Mouse (Mus musculus) bone marrow, adult 2 months (tissue): ENCODE data around the gene Trabd2b. TPM values are rescaled to one million over a fixed set of nuclear protein-coding genes. Genes with fewer than 3 reads are reported as not detected.

ENCODE experiments used
- H3K27ac ChIP-seq: fragments of 200-500 bp; 2 replicates; pipeline ENCODE4 v1.5.1; 2012; ENCODE audit warnings: low read depth, mild to moderate bottlenecking, control low read depth, inconsistent platforms, low read length; ENCODE audit not compliant: control insufficient read depth, poor library complexity, insufficient read depth
- H3K4me1 ChIP-seq: fragments of 200-500 bp; 2 replicates; pipeline ENCODE4 v1.6.1; 2011; ENCODE audit warnings: low read length; ENCODE audit not compliant: control insufficient read depth, insufficient read depth
- H3K4me3 ChIP-seq: fragments of 200-500 bp; replicated peaks from 2 replicates; pipeline ENCODE3; 2011; ENCODE audit warnings: mild to moderate bottlenecking, low read depth, low read length, control low read depth; ENCODE audit not compliant: control insufficient read depth
- CTCF ChIP-seq: fragments of 200-500 bp; IDR thresholded peaks from 2 replicates; pipeline ENCODE4 v1.5.1; 2011; ENCODE audit warnings: low read length, control low read depth; ENCODE audit not compliant: control insufficient read depth, insufficient read depth
- POLR2A ChIP-seq: fragments of 200-500 bp; IDR thresholded peaks from 2 replicates; pipeline ENCODE4 v1.6.1; 2011; ENCODE audit warnings: low read depth, mild to moderate bottlenecking, control low read depth, low read length, borderline replicate concordance; ENCODE audit not compliant: control insufficient read depth
- WGBS: fragments of 180-500 bp; shearing (Covaris S2); methylation state at CpG from one replicate; pipeline ENCODE4 v1.1.7; 2018; 5-methylcytosine and 5-hydroxymethylcytosine counted together
- polyA plus RNA-seq: library from polyadenylated mRNA; stranded (reverse); fragments of >200 nt; gene quantifications from 2 replicates; pipeline ENCODE4 v1.2.4, GENCODE M21; 2011; ENCODE audit warnings: low replicate concordance; ENCODE audit not compliant: missing spikeins, insufficient read depth, insufficient read length

Gene Trabd2b
- polyA plus RNA-seq, 1 experiment = not detected

DNA sequence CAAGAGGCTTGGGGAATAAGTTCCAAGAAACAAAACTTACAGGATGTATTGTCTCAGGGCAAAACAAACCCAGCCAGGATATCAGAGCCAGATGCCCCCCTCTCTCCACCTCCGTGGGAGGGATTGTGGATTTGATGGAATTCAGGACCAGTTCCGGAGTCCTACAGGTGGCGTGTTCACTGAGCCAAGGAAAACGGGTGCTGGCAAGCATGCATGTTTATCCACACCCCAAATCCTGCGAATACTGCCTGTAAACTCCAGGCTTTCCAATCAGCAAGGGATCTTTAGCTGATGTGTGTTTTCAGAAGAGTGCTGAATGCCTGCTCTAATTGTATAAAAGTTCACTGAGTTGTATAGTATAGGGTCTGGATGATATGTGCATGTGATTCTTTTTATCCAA lies 253.4 kb downstream of the Trabd2b start:
- Histone ChIP-seq H3K27ac (no peak overlapping the region), H3K4me1 (peaks cover 1% of the 10 kb centered on the region; the same call in 1 of the 2 replicates)

DNA sequence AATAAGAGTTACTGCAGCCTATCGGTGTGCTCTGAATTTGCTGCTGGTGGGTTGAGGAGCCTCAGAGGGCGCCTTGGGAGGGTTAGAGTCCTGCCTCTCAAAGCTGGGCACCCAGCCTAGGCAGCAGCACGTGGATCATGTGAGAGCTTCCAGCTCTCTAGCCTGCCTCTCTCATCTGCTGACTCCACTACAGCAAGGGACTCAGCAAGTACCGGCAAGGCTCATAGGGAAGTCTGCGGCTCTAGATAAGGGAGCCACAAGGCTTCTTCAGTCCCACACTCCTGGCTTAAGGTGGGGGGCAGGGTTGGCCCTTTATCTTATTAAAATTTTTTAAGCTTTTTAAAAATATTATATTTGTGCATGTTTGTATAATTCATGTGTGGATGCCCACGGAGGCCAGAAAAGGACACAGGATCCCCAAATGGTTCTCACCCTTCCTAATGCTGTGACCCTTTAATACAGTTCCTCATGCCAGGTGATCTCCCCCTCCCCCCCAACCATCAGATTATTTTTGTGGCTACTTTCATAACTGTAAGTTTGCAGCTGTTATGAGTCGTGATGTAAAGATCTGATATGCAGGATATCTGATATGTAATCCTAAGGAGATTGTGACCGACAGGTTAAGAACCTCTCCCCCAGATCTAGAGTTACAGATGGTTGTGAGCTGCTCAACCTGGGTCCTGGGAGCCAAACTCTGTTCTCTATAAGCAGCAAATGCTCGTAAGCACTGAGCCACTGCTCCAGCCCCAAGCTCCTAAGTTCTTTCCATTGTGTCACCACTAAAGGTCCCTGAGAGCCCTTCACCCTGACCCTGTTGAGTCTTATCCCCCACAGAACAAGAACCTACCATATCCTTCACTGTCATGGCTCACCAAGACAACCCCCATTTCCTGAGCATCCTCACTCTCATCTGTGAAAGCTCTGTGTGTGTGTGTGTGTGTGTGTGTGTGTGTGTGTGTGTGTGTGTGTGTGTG lies 257.8 kb downstream of the Trabd2b start:
- H3K4me1 ChIP-seq = peaks cover 1% of the 10 kb centered on the region; the same call in 1 of the 2 replicates
- no peak for TF ChIP-seq CTCF
- TF ChIP-seq POLR2A = no peak
- WGBS = 17% methylated on average over 9 of the region's 9 CpGs
- H3K27ac ChIP-seq = peak overlapping the region; percentile 34; the same call in 1 of the 2 replicates
- no peak overlapping the region for H3K4me3 ChIP-seq

More for the DNA sequence above, 253.4 kb downstream of the Trabd2b start:
- no peak overlapping the region for H3K4me3 ChIP-seq
- WGBS = 85% methylated on average over 5 of the region's 5 CpGs
- TF ChIP-seq POLR2A = no peak

Other genes starting within 250 kb of the Trabd2b start
- not detected in 2 replicates for gene Skint11, start 243.3 kb upstream of the Trabd2b start, polyA plus RNA-seq